Mouse (Mus musculus): Measurements from ENCODE around the gene Nt5e. TPM values are rescaled to one million over a fixed set of nuclear protein-coding genes. Genes with fewer than 3 reads are reported as not detected.

Gene Nt5e
- polyA plus RNA-seq, 1 experiment from 2014 or later, result 3.2 TPM

DNA sequence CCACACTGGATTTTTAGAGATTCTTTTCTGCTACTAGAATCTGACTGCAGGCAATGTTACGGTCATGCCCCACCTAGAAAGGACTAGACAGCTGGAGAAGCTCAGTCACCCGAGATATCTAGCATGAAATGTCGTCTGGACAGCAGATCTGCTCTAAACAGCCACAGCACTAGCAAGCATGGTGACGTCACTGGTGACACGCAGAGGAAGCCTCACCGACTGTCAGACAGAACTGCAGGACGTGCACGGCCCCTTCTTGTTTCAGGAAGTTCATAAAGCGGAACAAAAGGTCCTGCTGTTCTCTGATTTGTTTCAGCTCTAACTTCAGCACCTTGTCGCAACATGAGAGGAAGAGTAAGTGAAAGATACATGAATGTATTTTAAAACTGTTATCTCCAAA lies 77.1 kb downstream of the Nt5e start:
- Histone ChIP-seq H3K4me2 (replicated peaks) (no peak overlapping the region), H3K9ac (no peak overlapping the region), H3K27ac (no peak overlapping the region), H3K36me3 (peaks cover 9% of the 10 kb centered on the region; the same call in 1 of the 2 replicates), H3K27me3 (no peaks in the 10 kb centered on the region), H3K4me1 (no peaks in the 10 kb centered on the region), H3K4me3 (no peak overlapping the region), H3K9me3 (no peaks in the 10 kb centered on the region)
- ATAC-seq (ENCODE audit: insufficient number of reproducible peaks, insufficient read depth, low FRiP score, low TSS enrichment), result no peak
- 64% methylated on average over 10 of the region's 10 CpGs for WGBS

DNA sequence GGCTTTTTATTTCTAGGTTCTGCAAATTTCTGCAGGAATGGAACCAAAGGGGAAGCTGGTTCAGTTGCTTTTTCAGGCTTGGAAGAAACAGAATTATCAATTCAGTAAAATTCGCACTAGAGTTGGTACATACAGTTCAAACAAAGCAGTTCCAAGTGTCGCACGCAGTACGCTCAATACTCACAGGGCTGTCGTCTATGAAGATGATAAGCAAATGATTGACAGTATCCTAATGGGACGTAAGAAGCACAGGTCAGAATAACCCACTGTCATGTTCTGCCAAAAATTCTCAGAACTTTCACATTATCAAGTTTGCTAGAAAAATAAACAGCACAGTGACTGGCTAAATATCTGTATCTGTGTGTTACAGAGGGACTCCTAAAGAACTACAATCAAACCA lies 77.5 kb downstream of the Nt5e start:
- no peaks in the 10 kb centered on the region for H3K9me3 ChIP-seq
- ATAC-seq (ENCODE audit: insufficient number of reproducible peaks, insufficient read depth, low FRiP score, low TSS enrichment), result no peak
- 84% methylated on average over 6 of the region's 6 CpGs for WGBS
- peaks cover 9% of the 10 kb centered on the region; the same call in 1 of the 2 replicates for H3K36me3 ChIP-seq
- H3K4me3 ChIP-seq, result no peak overlapping the region
- no peak overlapping the region for H3K4me2 ChIP-seq (replicated peaks)
- H3K27ac ChIP-seq, result no peak overlapping the region
- no peak overlapping the region for H3K9ac ChIP-seq
- no peaks in the 10 kb centered on the region for H3K27me3 ChIP-seq
- H3K4me1 ChIP-seq, result no peaks in the 10 kb centered on the region

DNA sequence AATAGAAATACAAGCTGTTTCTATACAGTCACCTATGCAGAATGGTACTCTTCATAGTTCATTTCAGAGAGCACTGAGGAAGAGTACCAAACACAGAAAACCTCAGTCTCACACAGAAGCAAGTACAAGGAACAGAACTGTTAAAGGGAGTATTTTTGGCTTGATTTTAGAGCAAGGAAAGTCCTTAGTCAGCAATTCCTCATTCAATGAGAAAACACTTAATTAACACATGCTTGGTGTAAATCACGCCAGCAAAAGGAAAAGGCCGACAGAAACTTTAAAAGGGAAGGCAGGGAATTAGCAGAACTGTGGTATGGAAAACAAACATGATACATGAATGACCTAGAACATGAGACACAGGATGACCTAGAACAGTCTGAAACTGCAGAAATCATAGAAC lies 83.0 kb downstream of the Nt5e start:
- Histone ChIP-seq H3K9ac (no peak overlapping the region), H3K36me3 (0 out of 2 replicates have a peak, but pooled peaks cover 4% of the 10 kb centered on the region), H3K4me2 (replicated peaks) (no peak overlapping the region), H3K27me3 (no peaks in the 10 kb centered on the region), H3K9me3 (no peaks in the 10 kb centered on the region), H3K4me3 (no peak overlapping the region), H3K27ac (no peak overlapping the region), H3K4me1 (no peaks in the 10 kb centered on the region)
- no peak for ATAC-seq (ENCODE audit: insufficient number of reproducible peaks, insufficient read depth, low FRiP score, low TSS enrichment)
- whole genome bisulfite sequencing, result 85% methylated on average over 2 of the region's 2 CpGs

DNA sequence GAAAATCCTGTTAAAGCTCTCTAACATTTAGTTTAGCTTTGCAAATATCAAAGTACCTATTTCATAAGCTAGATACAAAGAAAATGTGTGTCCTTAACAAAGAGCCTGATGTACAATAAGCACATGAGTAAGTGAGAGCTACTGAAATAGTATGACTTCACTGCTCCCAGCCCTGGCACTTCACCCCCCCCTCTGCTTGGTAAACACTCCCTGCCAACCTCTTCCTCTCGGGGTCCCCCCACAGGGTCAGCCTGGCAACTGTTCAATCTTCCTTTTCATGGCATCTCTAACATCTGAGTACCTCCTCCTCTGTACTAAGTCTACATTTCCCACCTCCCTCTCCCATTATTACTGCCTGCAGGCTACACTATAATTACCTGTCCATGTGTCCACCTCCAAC lies 89.8 kb downstream of the Nt5e start:
- no peaks in the 10 kb centered on the region for H3K9me3 ChIP-seq

More for the DNA sequence above, 89.8 kb downstream of the Nt5e start:
- Histone ChIP-seq H3K27me3 (no peaks in the 10 kb centered on the region), H3K9ac (no peak overlapping the region), H3K4me2 (replicated peaks) (no peak overlapping the region), H3K36me3 (0 out of 2 replicates have a peak, but pooled peaks cover 6% of the 10 kb centered on the region), H3K4me3 (no peak overlapping the region), H3K27ac (no peak overlapping the region), H3K4me1 (no peaks in the 10 kb centered on the region)
- WGBS, result 82% methylated on average over 1 of the region's 1 CpGs
- no peak for ATAC-seq (ENCODE audit: insufficient number of reproducible peaks, insufficient read depth, low FRiP score, low TSS enrichment)

Other genes with a start within 250 kb of the Nt5e start
- 20.2 and 24.3 TPM in 2 replicates for gene Snx14, start 111.8 kb downstream of the Nt5e start, polyA plus RNA-seq (2016; fragmentation: Nextera tagmentation; extraction: Ambion mirVana)
- gene Gm20537, start 129.4 kb downstream of the Nt5e start, polyA plus RNA-seq (2016; fragmentation: Nextera tagmentation; extraction: Ambion mirVana), result 0.67 and 1.0 TPM in 2 replicates
- 122 and 127 TPM in 2 replicates for gene Syncrip, start 155.4 kb downstream of the Nt5e start, polyA plus RNA-seq (2016; fragmentation: Nextera tagmentation; extraction: Ambion mirVana)
- gene Zfp949, start 220.8 kb downstream of the Nt5e start, polyA plus RNA-seq (2016; fragmentation: Nextera tagmentation; extraction: Ambion mirVana), result 12.9 and 14.2 TPM in 2 replicates

Measured in embryonic facial prominence, embryonic 12.5 days (tissue).